Mouse (Mus musculus): ENCODE data around the gene Cd70.
"Not testable (repeated sequence)": the region's sequence is repeated elsewhere in the genome, so short reads cannot be mapped to it uniquely, and the experiment has no call there.

The Cd70 gene

GRCm38 (mm10) chr17:57134021-57134420 lies 15.6 kb downstream of the Cd70 start:
- DNase-seq, result not testable (repeated sequence)

GRCm38 (mm10) chr17:57131793-57132192 lies 17.8 kb downstream of the Cd70 start:
- no peak for DNase-seq

- no peak for DNase-seq
Measured at GRCm38 (mm10) chr17:57125853-57126622, 23.5 kb downstream of the Cd70 start.

GRCm38 (mm10) chr17:57124792-57125191 lies 24.8 kb downstream of the Cd70 start:
- no peak for DNase-seq

- DNase-seq, result no peak
Measured at GRCm38 (mm10) chr17:57123192-57124118, 26.1 kb downstream of the Cd70 start.

- DNase-seq, result no peak
Measured at GRCm38 (mm10) chr17:57121856-57122255, 27.7 kb downstream of the Cd70 start.

- no peak for DNase-seq
Measured at GRCm38 (mm10) chr17:57118524-57119349, 30.8 kb downstream of the Cd70 start.

GRCm38 (mm10) chr17:57116801-57117200 lies 32.8 kb downstream of the Cd70 start:
- no peak for DNase-seq

GRCm38 (mm10) chr17:57112768-57113474 lies 36.7 kb downstream of the Cd70 start:
- DNase-seq, result no peak

GRCm38 (mm10) chr17:57110005-57110404 lies 39.6 kb downstream of the Cd70 start:
- DNase-seq, result no peak

GRCm38 (mm10) chr17:57108666-57109171 lies 40.9 kb downstream of the Cd70 start:
- no peak for DNase-seq

- DNase-seq, result no peak
Measured at GRCm38 (mm10) chr17:57108040-57108665, 41.4 kb downstream of the Cd70 start.

- DNase-seq, result no peak
Measured at GRCm38 (mm10) chr17:57107064-57107463, 42.5 kb downstream of the Cd70 start.

GRCm38 (mm10) chr17:57106035-57106368 lies 43.6 kb downstream of the Cd70 start:
- DNase-seq, result no peak

- no peak for DNase-seq
Measured at GRCm38 (mm10) chr17:57105181-57106034, 44.2 kb downstream of the Cd70 start, which contains the start of gene Tnfsf9. Tnfsf9 (plus strand) TSS chr17:57105325.

GRCm38 (mm10) chr17:57104496-57104895 lies 45.1 kb downstream of the Cd70 start:
- no peak for DNase-seq

GRCm38 (mm10) chr17:57102276-57102675 lies 47.3 kb downstream of the Cd70 start:
- no peak for DNase-seq

- no peak for DNase-seq
Measured at GRCm38 (mm10) chr17:57099629-57100325, 49.8 kb downstream of the Cd70 start.

GRCm38 (mm10) chr17:57098321-57098720 lies 51.3 kb downstream of the Cd70 start:
- no peak for DNase-seq

- peak; percentile 90 for DNase-seq
Measured at GRCm38 (mm10) chr17:57096623-57096920, 53.0 kb downstream of the Cd70 start.

All from right cerebral cortex, postnatal 14 days (tissue).